Mouse (Mus musculus): ENCODE data around the gene Pdp2. TPM values are rescaled to one million over a fixed set of nuclear protein-coding genes. Genes with fewer than 3 reads are reported as not detected.

Pdp2 gene
- total and polyA plus RNA-seq, 3 experiments, result 12.2 to 12.4 TPM; not detected in 1

- no peak overlapping the region for H3K27ac ChIP-seq (ENCODE audit: control insufficient read depth, low read depth, low read length)
- no peaks in the 10 kb centered on the region for H3K79me2 ChIP-seq (ENCODE audit: control insufficient read depth, insufficient read depth, low read length, poor library complexity)
- H3K9me3 ChIP-seq (replicated peaks; ENCODE audit: insufficient read depth, low read length), result no peaks in the 10 kb centered on the region
- no peak overlapping the region for H3K4me3 ChIP-seq (ENCODE audit: control insufficient read depth in 1 of 2, insufficient read depth in 1 of 2, low read depth in 2 of 2, low read length in 2 of 2)
- peaks cover 9 to 20% of the 10 kb centered on the region in 2 experiments for H3K4me1 ChIP-seq (ENCODE audit: control insufficient read depth in 1 of 2, insufficient read depth in 2 of 2, low read length in 2 of 2)
- no peak overlapping the region for H3K9ac ChIP-seq (ENCODE audit: control insufficient read depth, low read depth, low read length, poor library complexity, severe bottlenecking)
- TF ChIP-seq TCF12 (IDR thresholded peaks at IDR 0.05; ENCODE audit: low read depth, low read length), result no peak
- no peak for TF ChIP-seq MAX (IDR thresholded peaks at IDR 0.05; ENCODE audit: low read length)
- TF ChIP-seq NRF1 (IDR thresholded peaks at IDR 0.05; ENCODE audit: insufficient read depth, low read depth, low read length, poor library complexity, severe bottlenecking), result no peak
- TF ChIP-seq MAFK (IDR thresholded peaks at IDR 0.05; ENCODE audit: borderline replicate concordance, low read depth, low read length), result no peak
- TF ChIP-seq GABPA (IDR thresholded peaks at IDR 0.05; ENCODE audit: low read depth, low read length), result no peak
- no peak for TF ChIP-seq NELFE (IDR thresholded peaks at IDR 0.05; ENCODE audit: low read depth, low read length)
- no peak for TF ChIP-seq POLR2A (IDR thresholded peaks at IDR 0.05; ENCODE audit: control insufficient read depth in 1 of 2, insufficient read depth in 1 of 2, low read depth in 1 of 2, low read length in 2 of 2, poor library complexity in 1 of 2)
- no peak for TF ChIP-seq POLR2AphosphoS2 (IDR thresholded peaks at IDR 0.05; ENCODE audit: low read length)
- no peak for TF ChIP-seq ZMIZ1 (IDR thresholded peaks at IDR 0.05; ENCODE audit: low read depth, low read length)
- TF ChIP-seq ZKSCAN1 (IDR thresholded peaks at IDR 0.05; ENCODE audit: low read depth, low read length), result no peak
- no peak for TF ChIP-seq POLR2AphosphoS5 (IDR thresholded peaks at IDR 0.05; ENCODE audit: borderline replicate concordance, low read depth, low read length)
- TF ChIP-seq MYC (IDR thresholded peaks at IDR 0.05; ENCODE audit: low read depth, low read length), result no peak
- TF ChIP-seq MXI1 (IDR thresholded peaks at IDR 0.05; ENCODE audit: low read depth, low read length), result no peak
- no peak for TF ChIP-seq MAZ (IDR thresholded peaks at IDR 0.05; ENCODE audit: low read depth, low read length)
- TF ChIP-seq BHLHE40 (IDR thresholded peaks at IDR 0.05; ENCODE audit: borderline replicate concordance, low read depth, low read length), result no peak
- TF ChIP-seq USF1 (IDR thresholded peaks at IDR 0.05; ENCODE audit: low read depth, low read length), result no peak
- no peak for TF ChIP-seq ZC3H11A (IDR thresholded peaks at IDR 0.05; ENCODE audit: low read depth, low read length)
- no peak for TF ChIP-seq ETS1 (IDR thresholded peaks at IDR 0.05; ENCODE audit: low read depth, low read length)
- no peak for TF ChIP-seq E2F4 (IDR thresholded peaks at IDR 0.05; ENCODE audit: borderline replicate concordance, low read depth, low read length)
- no peak for DNase-seq (ENCODE audit: low read depth, low spot score)
- H3K36me3 ChIP-seq (ENCODE audit: control insufficient read depth in 1 of 2, insufficient read depth in 2 of 2, low read length in 2 of 2), result peaks cover 0 to 13% of the 10 kb centered on the region in 2 experiments; a peak in 2 of 4 replicates
- no peaks in the 10 kb centered on the region for H3K27me3 ChIP-seq (ENCODE audit: control insufficient read depth in 1 of 2, insufficient read depth in 2 of 2, low read length in 2 of 2)
These were observed 42.0 kb downstream of the Pdp2 start for GRCm38 (mm10) chr8:104633156-104633744.

DNA sequence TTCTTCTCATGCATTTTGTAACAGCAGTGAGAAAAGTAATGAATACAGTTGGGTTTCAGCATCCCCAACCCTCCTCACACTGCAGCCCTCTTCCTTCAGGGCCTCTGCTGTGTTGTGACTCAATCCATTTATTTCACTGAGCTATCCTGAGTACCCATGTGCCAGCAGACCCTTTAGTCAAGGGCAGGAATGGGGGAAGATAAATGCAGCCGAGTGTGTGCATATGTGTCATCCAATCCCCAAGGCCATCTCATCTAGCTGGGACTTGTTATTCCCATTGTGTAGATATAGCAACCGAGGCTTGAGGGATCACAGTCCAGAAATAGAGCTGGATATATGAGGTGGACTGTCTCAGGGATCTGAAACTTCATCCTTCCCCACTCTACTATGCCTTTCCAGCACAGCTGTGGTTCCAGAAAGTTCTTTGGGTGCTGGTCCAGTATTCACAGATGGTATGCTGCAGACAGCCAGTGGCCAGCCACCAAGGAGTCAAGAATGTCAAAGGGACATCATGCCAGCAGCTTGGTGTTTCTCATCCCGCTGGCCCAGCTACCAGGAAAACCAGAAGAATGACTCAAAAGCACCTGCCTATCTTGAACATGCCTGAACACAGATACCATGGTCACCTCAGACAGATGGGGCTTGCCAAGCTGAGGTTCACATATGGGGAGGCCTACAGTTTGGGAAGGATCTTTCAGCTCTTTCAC is 43.9 kb downstream of the Pdp2 start:
- no peak overlapping the region for H3K27ac ChIP-seq (ENCODE audit: control insufficient read depth, low read depth, low read length)
- H3K79me2 ChIP-seq (ENCODE audit: control insufficient read depth, insufficient read depth, low read length, poor library complexity), result no peaks in the 10 kb centered on the region
- no peak for TF ChIP-seq EP300 (IDR thresholded peaks at IDR 0.05; ENCODE audit: low read depth in 1 of 2, low read length in 2 of 2)
- TF ChIP-seq TCF12 (IDR thresholded peaks at IDR 0.05; ENCODE audit: low read depth, low read length), result no peak
- no peak for TF ChIP-seq MAFK (IDR thresholded peaks at IDR 0.05; ENCODE audit: borderline replicate concordance, low read depth, low read length)
- TF ChIP-seq SIN3A (IDR thresholded peaks at IDR 0.05; ENCODE audit: low read length), result no peak
- no peak for TF ChIP-seq JUND (IDR thresholded peaks at IDR 0.05; ENCODE audit: low read depth, low read length)
- no peak for TF ChIP-seq E2F4 (IDR thresholded peaks at IDR 0.05; ENCODE audit: borderline replicate concordance, low read depth, low read length)
- no peak for TF ChIP-seq ZNF384 (IDR thresholded peaks at IDR 0.05; ENCODE audit: low read depth, low read length)
- no peak for TF ChIP-seq MYB (IDR thresholded peaks at IDR 0.05; ENCODE audit: low read depth, low read length)
- TF ChIP-seq CHD1 (IDR thresholded peaks at IDR 0.05; ENCODE audit: low read depth, low read length), result no peak
- TF ChIP-seq ZMIZ1 (IDR thresholded peaks at IDR 0.05; ENCODE audit: low read depth, low read length), result no peak
- TF ChIP-seq USF1 (IDR thresholded peaks at IDR 0.05; ENCODE audit: low read depth, low read length), result no peak
- no peak for TF ChIP-seq MYC (IDR thresholded peaks at IDR 0.05; ENCODE audit: low read depth, low read length)
- TF ChIP-seq TAL1 (IDR thresholded peaks at IDR 0.05; ENCODE audit: low read length), result no peak
- H3K9me3 ChIP-seq (replicated peaks; ENCODE audit: insufficient read depth, low read length), result no peaks in the 10 kb centered on the region
- no peaks in the 10 kb centered on the region for H3K27me3 ChIP-seq (ENCODE audit: control insufficient read depth in 1 of 2, insufficient read depth in 2 of 2, low read length in 2 of 2)
- H3K9ac ChIP-seq (ENCODE audit: control insufficient read depth, low read depth, low read length, poor library complexity, severe bottlenecking), result no peak overlapping the region
- no peak for DNase-seq (ENCODE audit: low read depth, low spot score)
- H3K36me3 ChIP-seq (ENCODE audit: control insufficient read depth in 1 of 2, insufficient read depth in 2 of 2, low read length in 2 of 2), result peaks cover 0 to 21% of the 10 kb centered on the region in 2 experiments; a peak in 2 of 4 replicates
- H3K4me1 ChIP-seq (ENCODE audit: control insufficient read depth in 1 of 2, insufficient read depth in 2 of 2, low read length in 2 of 2), result peaks cover 8 to 12% of the 10 kb centered on the region in 2 experiments
- no peak overlapping the region for H3K4me3 ChIP-seq (ENCODE audit: control insufficient read depth in 1 of 2, insufficient read depth in 1 of 2, low read depth in 2 of 2, low read length in 2 of 2)
